Mouse (Mus musculus): ENCODE measurements around the gene Kat2a.

- TF ChIP-seq CTCF (IDR thresholded peaks at IDR 0.05; ENCODE audit: control insufficient read depth, insufficient read depth, low read length) (no peak), POLR2A (IDR thresholded peaks at IDR 0.05; ENCODE audit: borderline replicate concordance, control insufficient read depth, low read depth, low read length) (no peak)
Measured at GRCm38 (mm10) chr11:100737105-100737733, 25.0 kb upstream of the Kat2a start.

Data from bone marrow, adult 2 months (tissue).